Mouse (Mus musculus) embryonic facial prominence, embryonic 13.5 days (tissue): Measurements from ENCODE around the gene Hnrnph1. TPM values are rescaled to one million over a fixed set of nuclear protein-coding genes. Genes with fewer than 3 reads are reported as not detected.

Source experiments
- ATAC-seq: fragments of 200-750 bp; cut with Nextera tagmentation; 2 replicates; pipeline ENCODE4 v1.8.0; 2017; ENCODE audit warnings: low read depth; ENCODE audit not compliant: insufficient number of reproducible peaks, insufficient read depth, low FRiP score, low TSS enrichment
- H3K27ac ChIP-seq: fragments of 300-500 bp; sonication (generic); 2 replicates; pipeline ENCODE4 v1.5.1; 2015; ENCODE audit warnings: moderate library complexity, mild to moderate bottlenecking, inconsistent platforms
- H3K27me3 ChIP-seq: fragments of 300-500 bp; sonication (generic); 2 replicates; pipeline ENCODE4 v1.6.1; 2015; ENCODE audit warnings: mild to moderate bottlenecking, inconsistent platforms
- H3K36me3 ChIP-seq: fragments of 300-500 bp; sonication (generic); 2 replicates; pipeline ENCODE4 v1.6.1; 2015; ENCODE audit warnings: mild to moderate bottlenecking, inconsistent platforms
- H3K4me1 ChIP-seq: fragments of 300-500 bp; sonication (generic); 2 replicates; pipeline ENCODE4 v1.6.1; 2015; ENCODE audit warnings: inconsistent platforms
- H3K4me2 ChIP-seq: fragments of 300-500 bp; sonication (generic); 2 replicates; pipeline ENCODE4 v1.6.1; 2015; ENCODE audit warnings: moderate library complexity, mild to moderate bottlenecking, inconsistent platforms
- H3K4me3 ChIP-seq: fragments of 300-500 bp; sonication (generic); 2 replicates; pipeline ENCODE4 v1.5.1; 2015; ENCODE audit warnings: mild to moderate bottlenecking, inconsistent platforms
- H3K9ac ChIP-seq: fragments of 300-500 bp; sonication (generic); 2 replicates; pipeline ENCODE4 v1.6.1; 2015; ENCODE audit warnings: mild to moderate bottlenecking, inconsistent platforms
- H3K9me3 ChIP-seq: fragments of 300-500 bp; sonication (generic); 2 replicates; pipeline ENCODE4 v1.6.1; 2016; ENCODE audit warnings: inconsistent platforms
- WGBS: fragments of 180-500 bp; shearing (Covaris S2); methylation state at CpG from one replicate; pipeline ENCODE4 v1.1.7; 2015; ENCODE audit warnings: mixed read lengths; 5-methylcytosine and 5-hydroxymethylcytosine counted together
- polyA plus RNA-seq: library from polyadenylated mRNA; unstranded; fragments of >200 nt; fragmentation: Nextera tagmentation; extraction: Ambion mirVana; gene quantifications from 2 replicates; pipeline ENCODE4 v1.2.1, GENCODE M21; 2015

Gene Hnrnph1
- polyA plus RNA-seq, 1 experiment from 2014 or later = 541 TPM

- H3K27me3 ChIP-seq = no peaks in the 10 kb centered on the region
- H3K4me2 ChIP-seq = no peak overlapping the region
- H3K36me3 ChIP-seq = peaks cover 82% of the 10 kb centered on the region
- no peak overlapping the region; the same call in 1 of the 2 replicates for H3K27ac ChIP-seq
- no peak overlapping the region for H3K9ac ChIP-seq
- no peak overlapping the region for H3K4me3 ChIP-seq
- no peaks in the 10 kb centered on the region for H3K9me3 ChIP-seq
- ATAC-seq = no peak
- 70% methylated on average over 3 of the region's 3 CpGs for WGBS
- no peaks in the 10 kb centered on the region for H3K4me1 ChIP-seq
Observed at GRCm38 (mm10) chr11:50389011-50389410, 12.2 kb downstream of the Hnrnph1 start.

- Histone ChIP-seq H3K4me1 (no peaks in the 10 kb centered on the region), H3K4me3 (no peak overlapping the region), H3K27me3 (no peaks in the 10 kb centered on the region), H3K4me2 (no peak overlapping the region), H3K36me3 (peaks cover 84% of the 10 kb centered on the region), H3K9ac (no peak overlapping the region), H3K27ac (no peak overlapping the region), H3K9me3 (no peaks in the 10 kb centered on the region)
- WGBS = 77% methylated on average over 5 of the region's 5 CpGs
- no peak for ATAC-seq
Observed at GRCm38 (mm10) chr11:50389616-50390015, 12.8 kb downstream of the Hnrnph1 start.

- Histone ChIP-seq H3K9ac (no peak overlapping the region), H3K4me1 (no peaks in the 10 kb centered on the region), H3K36me3 (peaks cover 81% of the 10 kb centered on the region), H3K4me2 (no peak overlapping the region), H3K27ac (no peak overlapping the region), H3K27me3 (no peaks in the 10 kb centered on the region), H3K9me3 (no peaks in the 10 kb centered on the region), H3K4me3 (no peak overlapping the region)
- no peak for ATAC-seq
- 84% methylated on average over 4 of the region's 4 CpGs for WGBS
Observed at GRCm38 (mm10) chr11:50391272-50391960, 14.6 kb downstream of the Hnrnph1 start.

- Histone ChIP-seq H3K4me3 (no peak overlapping the region), H3K27me3 (no peaks in the 10 kb centered on the region), H3K9ac (no peak overlapping the region), H3K4me1 (no peaks in the 10 kb centered on the region), H3K9me3 (no peaks in the 10 kb centered on the region), H3K4me2 (no peak overlapping the region), H3K27ac (no peak overlapping the region), H3K36me3 (peaks cover 81% of the 10 kb centered on the region)
- 87% methylated on average over 6 of the region's 6 CpGs for WGBS
- ATAC-seq = no peak
Observed at GRCm38 (mm10) chr11:50393306-50393705, 16.5 kb downstream of the Hnrnph1 start.

GRCm38 (mm10) chr11:50394731-50395130 is 17.9 kb downstream of the Hnrnph1 start:
- WGBS = 87% methylated on average over 7 of the region's 7 CpGs
- H3K36me3 ChIP-seq = peaks cover 80% of the 10 kb centered on the region
- no peaks in the 10 kb centered on the region for H3K27me3 ChIP-seq
- no peak overlapping the region for H3K9ac ChIP-seq
- H3K4me3 ChIP-seq = no peak overlapping the region
- no peaks in the 10 kb centered on the region for H3K9me3 ChIP-seq
- H3K27ac ChIP-seq = no peak overlapping the region
- no peak for ATAC-seq
- H3K4me2 ChIP-seq = no peak overlapping the region
- no peaks in the 10 kb centered on the region for H3K4me1 ChIP-seq

- Histone ChIP-seq H3K36me3 (peaks cover 86% of the 10 kb centered on the region), H3K4me3 (no peak overlapping the region), H3K27me3 (no peaks in the 10 kb centered on the region), H3K9ac (peak overlapping the region; percentile 27; the same call in 1 of the 2 replicates), H3K4me1 (no peaks in the 10 kb centered on the region), H3K9me3 (no peaks in the 10 kb centered on the region), H3K27ac (no peak overlapping the region), H3K4me2 (no peak overlapping the region)
- ATAC-seq = no peak
- WGBS = 77% methylated on average over 11 of the region's 11 CpGs
Observed at GRCm38 (mm10) chr11:50396766-50397307, 20.0 kb downstream of the Hnrnph1 start.

DNA sequence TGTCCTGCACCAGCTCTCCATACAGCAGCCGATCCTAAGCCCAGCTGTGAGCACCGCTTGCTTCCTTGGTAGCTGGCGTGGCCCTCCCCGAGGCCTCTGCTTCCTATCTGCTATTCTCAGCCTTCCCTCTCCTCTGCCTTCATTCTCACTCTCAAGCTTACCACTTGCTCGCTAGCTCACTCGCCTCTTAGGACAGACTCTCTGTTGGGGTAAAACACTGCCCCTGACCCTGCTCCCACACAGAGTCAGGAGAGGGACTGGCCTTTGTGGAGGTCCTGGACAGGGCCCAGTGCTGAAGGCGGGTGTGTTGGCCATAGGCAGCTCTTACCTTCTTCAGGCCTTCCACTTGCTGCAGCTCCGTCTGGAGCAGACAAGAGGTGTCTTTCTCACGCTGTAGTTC is 20.5 kb downstream of the Hnrnph1 start:
- peaks cover 86% of the 10 kb centered on the region for H3K36me3 ChIP-seq
- H3K9me3 ChIP-seq = no peaks in the 10 kb centered on the region
- 79% methylated on average over 9 of the region's 9 CpGs for WGBS

DNA sequence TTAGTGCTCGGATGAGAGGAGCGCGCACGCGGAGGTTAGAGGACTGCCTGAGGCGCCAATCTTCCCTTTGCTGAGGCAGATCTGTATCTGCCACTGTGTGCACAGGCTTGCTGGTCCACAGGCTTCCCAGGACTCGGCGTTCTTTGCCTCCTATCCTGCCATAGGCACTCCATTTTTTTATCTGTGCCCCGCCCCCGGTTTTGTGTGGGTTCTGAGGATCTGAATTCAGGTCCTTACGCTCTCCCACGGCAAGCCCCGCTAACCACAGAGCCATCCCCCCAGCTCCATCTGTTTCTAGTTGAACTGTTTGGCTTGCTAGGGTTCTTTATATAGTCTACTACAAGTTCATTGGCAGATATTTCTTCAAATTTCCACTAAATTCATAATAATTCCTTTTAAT is 22.0 kb downstream of the Hnrnph1 start:
- H3K9ac ChIP-seq = no peak overlapping the region
- no peak overlapping the region for H3K27ac ChIP-seq
- H3K4me1 ChIP-seq = no peaks in the 10 kb centered on the region
- WGBS = 83% methylated on average over 13 of the region's 13 CpGs
- H3K36me3 ChIP-seq = peaks cover 85% of the 10 kb centered on the region
- no peak overlapping the region for H3K4me2 ChIP-seq
- no peaks in the 10 kb centered on the region for H3K9me3 ChIP-seq
- no peaks in the 10 kb centered on the region for H3K27me3 ChIP-seq
- H3K4me3 ChIP-seq = no peak overlapping the region
- ATAC-seq = no peak

More for the DNA sequence above, 20.5 kb downstream of the Hnrnph1 start:
- ATAC-seq = no peak
- Histone ChIP-seq H3K4me1 (no peaks in the 10 kb centered on the region), H3K4me2 (no peak overlapping the region), H3K27ac (no peak overlapping the region), H3K4me3 (no peak overlapping the region), H3K9ac (peak overlapping the region; percentile 27; the same call in 1 of the 2 replicates), H3K27me3 (no peaks in the 10 kb centered on the region)

- Histone ChIP-seq H3K27ac (no peak overlapping the region), H3K9ac (no peak overlapping the region), H3K4me2 (no peak overlapping the region), H3K9me3 (no peaks in the 10 kb centered on the region), H3K36me3 (peaks cover 84% of the 10 kb centered on the region), H3K4me3 (no peak overlapping the region), H3K4me1 (no peaks in the 10 kb centered on the region), H3K27me3 (no peaks in the 10 kb centered on the region)
- ATAC-seq = no peak
- 93% methylated on average over 3 of the region's 3 CpGs for WGBS
Observed at GRCm38 (mm10) chr11:50402481-50402880, 25.7 kb downstream of the Hnrnph1 start.

- H3K4me1 ChIP-seq = no peaks in the 10 kb centered on the region
- no peak for ATAC-seq
- H3K9me3 ChIP-seq = no peaks in the 10 kb centered on the region
- 77% methylated on average over 10 of the region's 10 CpGs for WGBS
- no peak overlapping the region for H3K4me3 ChIP-seq
- H3K27ac ChIP-seq = no peak overlapping the region
- H3K9ac ChIP-seq = no peak overlapping the region
- H3K4me2 ChIP-seq = no peak overlapping the region
- H3K36me3 ChIP-seq = peaks cover 75% of the 10 kb centered on the region
- no peaks in the 10 kb centered on the region for H3K27me3 ChIP-seq
Observed at GRCm38 (mm10) chr11:50403367-50404014, 26.7 kb downstream of the Hnrnph1 start.

- Histone ChIP-seq H3K27ac (no peak overlapping the region), H3K36me3 (peaks cover 70% of the 10 kb centered on the region)
- 52% methylated on average over 6 of the region's 6 CpGs for WGBS
Observed at GRCm38 (mm10) chr11:50407235-50407634, 30.4 kb downstream of the Hnrnph1 start.

More at GRCm38 (mm10) chr11:50407235-50407634, 30.4 kb downstream of the Hnrnph1 start:
- Histone ChIP-seq H3K9me3 (no peaks in the 10 kb centered on the region), H3K4me3 (no peak overlapping the region), H3K4me2 (no peak overlapping the region), H3K4me1 (no peaks in the 10 kb centered on the region), H3K9ac (no peak overlapping the region), H3K27me3 (no peaks in the 10 kb centered on the region)
- ATAC-seq = no peak
